Mouse (Mus musculus) lung, postnatal 0 days (tissue): ENCODE data around the gene Tnr.

ENCODE experiments used
- CTCF ChIP-seq: IDR thresholded peaks from 2 replicates; pipeline ENCODE4 v1.5.1; 2016; ENCODE audit warnings: antibody characterized with exemption, mild to moderate bottlenecking
- EP300 ChIP-seq: IDR thresholded peaks from 2 replicates; pipeline ENCODE4 v1.6.1; 2016; ENCODE audit warnings: antibody characterized with exemption, mild to moderate bottlenecking, control low read depth

DNA sequence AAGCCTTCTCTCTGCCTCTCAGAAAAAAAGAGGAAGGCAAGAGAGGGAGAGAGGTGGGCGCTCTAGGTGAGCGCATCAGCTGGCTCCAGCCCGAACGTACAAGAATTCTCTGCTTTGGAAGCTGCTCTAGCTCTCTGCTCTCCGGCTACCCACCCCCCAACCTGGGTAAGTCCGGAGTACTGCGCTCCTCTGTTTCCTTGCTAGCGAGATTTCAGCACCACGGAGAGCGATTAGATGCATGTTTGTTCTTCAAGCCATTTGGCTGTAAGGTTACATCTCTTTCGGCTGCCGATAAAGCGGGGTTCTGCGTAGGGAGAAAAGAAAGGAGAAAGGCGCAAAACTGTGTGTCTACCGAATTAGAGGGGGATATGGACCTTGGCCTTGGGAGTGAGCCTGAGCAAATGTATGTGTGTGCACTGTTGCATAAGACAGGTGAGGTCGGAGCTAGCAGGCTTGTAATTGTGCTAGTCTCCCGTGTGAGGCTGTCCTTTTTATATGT, 531 bp downstream of the Tnr start:
- no peak for TF ChIP-seq CTCF
- no peak for TF ChIP-seq EP300
